Mouse (Mus musculus) lung, postnatal 0 days (tissue): ENCODE results near the gene P4ha2. TPM values are rescaled to one million over a fixed set of nuclear protein-coding genes. Genes with fewer than 3 reads are reported as not detected.

Experiments
- ATAC-seq: fragments of 200-750 bp; cut with Nextera tagmentation; 2 replicates; pipeline ENCODE4 v1.8.0; 2017; ENCODE audit warnings: moderate library complexity
- DNase-seq: peaks from one replicate; pipeline ENCODE4 v3.0.0-alpha.2; 2016; ENCODE audit warnings: low spot score
- H3K27ac ChIP-seq: fragments of 300-500 bp; sonication (generic); 2 replicates; pipeline ENCODE4 v1.5.1; 2014; ENCODE audit warnings: antibody characterized with exemption, mild to moderate bottlenecking, low read length, mixed read lengths
- H3K27me3 ChIP-seq: fragments of 300-500 bp; sonication (generic); replicated peaks from 2 replicates; pipeline ENCODE4 v1.6.1; 2014; ENCODE audit warnings: low read length, mixed read lengths; ENCODE audit not compliant: insufficient read depth
- H3K36me3 ChIP-seq: fragments of 300-500 bp; sonication (generic); 2 replicates; pipeline ENCODE4 v1.6.1; 2014; ENCODE audit warnings: low read length, mixed read lengths; ENCODE audit not compliant: insufficient read depth
- H3K4me1 ChIP-seq: fragments of 300-500 bp; sonication (generic); 2 replicates; pipeline ENCODE4 v1.6.1; 2014; ENCODE audit warnings: antibody characterized with exemption, low read depth, low read length, mixed read lengths; ENCODE audit not compliant: insufficient read depth
- H3K4me2 ChIP-seq: fragments of 300-500 bp; sonication (generic); replicated peaks from 2 replicates; pipeline ENCODE4 v1.6.1; 2014; ENCODE audit warnings: low read depth, mild to moderate bottlenecking, low read length, moderate library complexity, mixed read lengths
- H3K4me3 ChIP-seq: fragments of 300-500 bp; sonication (generic); 2 replicates; pipeline ENCODE4 v1.5.1; 2014; ENCODE audit warnings: low read depth, low read length
- H3K9ac ChIP-seq: fragments of 300-500 bp; sonication (generic); replicated peaks from 2 replicates; pipeline ENCODE4 v1.6.1; 2014; ENCODE audit warnings: low read depth, mild to moderate bottlenecking
- H3K9me3 ChIP-seq: fragments of 300-500 bp; sonication (generic); 2 replicates; pipeline ENCODE4 v1.6.1; 2016; ENCODE audit warnings: low read length, mixed read lengths
- CTCF ChIP-seq: IDR thresholded peaks from 2 replicates; pipeline ENCODE4 v1.5.1; 2016; ENCODE audit warnings: antibody characterized with exemption, mild to moderate bottlenecking
- EP300 ChIP-seq: IDR thresholded peaks from 2 replicates; pipeline ENCODE4 v1.6.1; 2016; ENCODE audit warnings: antibody characterized with exemption, mild to moderate bottlenecking, control low read depth
- WGBS: fragments of 180-500 bp; shearing (Covaris S2); extraction: QIAGEN DNeasy Blood & Tissue Kit; methylation state at CpG from one replicate; pipeline ENCODE4 v1.1.7; 2014; 5-methylcytosine and 5-hydroxymethylcytosine counted together
- polyA plus RNA-seq: library from polyadenylated mRNA; unstranded; fragments of >200 nt; fragmentation: Nextera tagmentation; extraction: Ambion mirVana; gene quantifications from 2 replicates; pipeline ENCODE4 v1.2.1, GENCODE M21; 2015

P4ha2 gene
- polyA plus RNA-seq, 1 experiment from 2014 or later, result 26.5 TPM

GRCm38 (mm10) chr11:54108894-54109293 is 9.0 kb downstream of the P4ha2 start:
- no peak for TF ChIP-seq EP300
- TF ChIP-seq CTCF, result no peak
- WGBS, result 49% methylated on average over 5 of the region's 5 CpGs
- Histone ChIP-seq H3K36me3 (no peaks in the 10 kb centered on the region), H3K4me3 (no peak overlapping the region), H3K27ac (no peak overlapping the region), H3K9me3 (no peaks in the 10 kb centered on the region), H3K9ac (no peak overlapping the region), H3K4me2 (no peak overlapping the region), H3K27me3 (no peaks in the 10 kb centered on the region), H3K4me1 (peaks cover 10% of the 10 kb centered on the region; the same call in 1 of the 2 replicates)
- DNase-seq, result peak; percentile 44
- no peak for ATAC-seq

GRCm38 (mm10) chr11:54111291-54111690 is 11.4 kb downstream of the P4ha2 start:
- ATAC-seq (no peak), DNase-seq (no peak)
- no peak overlapping the region for H3K27ac ChIP-seq
- no peak overlapping the region for H3K4me2 ChIP-seq
- no peak overlapping the region for H3K4me3 ChIP-seq
- no peak overlapping the region for H3K9ac ChIP-seq
- H3K4me1 ChIP-seq, result peaks cover 14% of the 10 kb centered on the region; the same call in 1 of the 2 replicates
- H3K36me3 ChIP-seq, result no peaks in the 10 kb centered on the region
- no peak for TF ChIP-seq EP300
- TF ChIP-seq CTCF, result no peak
- 84% methylated on average over 7 of the region's 7 CpGs for WGBS
- H3K9me3 ChIP-seq, result no peaks in the 10 kb centered on the region
- H3K27me3 ChIP-seq, result no peaks in the 10 kb centered on the region

- peaks cover 11% of the 10 kb centered on the region; the same call in 1 of the 2 replicates for H3K4me1 ChIP-seq
- peak overlapping the region; percentile 47; the same call in 1 of the 2 replicates for H3K4me2 ChIP-seq
- peak; percentile 36 for DNase-seq
- no peak for TF ChIP-seq CTCF
- TF ChIP-seq EP300, result no peak
- H3K4me3 ChIP-seq, result no peak overlapping the region
- no peaks in the 10 kb centered on the region for H3K9me3 ChIP-seq
- H3K9ac ChIP-seq, result no peak overlapping the region
- 64% methylated on average over 21 of the region's 21 CpGs for WGBS
- H3K36me3 ChIP-seq, result 0 out of 2 replicates have a peak, but pooled peaks cover 3% of the 10 kb centered on the region
- H3K27ac ChIP-seq, result peak overlapping the region; percentile 57; the same call in 1 of the 2 replicates
- no peaks in the 10 kb centered on the region for H3K27me3 ChIP-seq
- ATAC-seq, result no peak
Observed at GRCm38 (mm10) chr11:54111976-54112741, 12.3 kb downstream of the P4ha2 start.

GRCm38 (mm10) chr11:54112920-54113319 is 13.0 kb downstream of the P4ha2 start:
- ATAC-seq (peak; percentile 99), DNase-seq (peak; percentile 96)
- Histone ChIP-seq H3K4me2 (peak overlapping the region; percentile 47), H3K27me3 (no peaks in the 10 kb centered on the region), H3K9ac (no peak overlapping the region), H3K36me3 (peaks cover 8% of the 10 kb centered on the region; the same call in 1 of the 2 replicates), H3K4me1 (peaks cover 9% of the 10 kb centered on the region; the same call in 1 of the 2 replicates), H3K9me3 (no peaks in the 10 kb centered on the region), H3K4me3 (no peak overlapping the region), H3K27ac (peak overlapping the region; percentile 71)
- peak; percentile 87; the same call in 1 of the 2 replicates for TF ChIP-seq EP300
- no peak for TF ChIP-seq CTCF
- WGBS, result 2% methylated on average over 10 of the region's 10 CpGs

GRCm38 (mm10) chr11:54113352-54113751 is 13.5 kb downstream of the P4ha2 start:
- Histone ChIP-seq H3K27ac (peak overlapping the region; percentile 71), H3K4me2 (peak overlapping the region; percentile 47), H3K4me1 (peaks cover 9% of the 10 kb centered on the region; the same call in 1 of the 2 replicates), H3K36me3 (peaks cover 8% of the 10 kb centered on the region; the same call in 1 of the 2 replicates), H3K9ac (0 out of 2 replicates have a peak overlapping the region, but pooled peaks have one; percentile 19), H3K27me3 (no peaks in the 10 kb centered on the region), H3K4me3 (no peak overlapping the region), H3K9me3 (no peaks in the 10 kb centered on the region)
- TF ChIP-seq CTCF (no peak), EP300 (0 out of 2 replicates have a peak, but pooled peaks have one; percentile 58)
- DNase-seq (peak; percentile 63), ATAC-seq (peak; percentile 23)
- WGBS, result 17% methylated on average over 4 of the region's 4 CpGs

GRCm38 (mm10) chr11:54114746-54115145 is 14.9 kb downstream of the P4ha2 start:
- ATAC-seq (no peak), DNase-seq (no peak)
- WGBS, result 96% methylated on average over 3 of the region's 3 CpGs
- H3K27ac ChIP-seq, result no peak overlapping the region
- H3K4me3 ChIP-seq, result no peak overlapping the region
- peaks cover 9% of the 10 kb centered on the region; the same call in 1 of the 2 replicates for H3K4me1 ChIP-seq
- peaks cover 8% of the 10 kb centered on the region; the same call in 1 of the 2 replicates for H3K36me3 ChIP-seq
- no peaks in the 10 kb centered on the region for H3K9me3 ChIP-seq
- no peak overlapping the region for H3K4me2 ChIP-seq
- no peaks in the 10 kb centered on the region for H3K27me3 ChIP-seq
- no peak for TF ChIP-seq EP300
- H3K9ac ChIP-seq, result no peak overlapping the region
